Mouse (Mus musculus): ENCODE results near the gene 1700067K01Rik. TPM values are rescaled to one million over a fixed set of nuclear protein-coding genes. Genes with fewer than 3 reads are reported as not detected.

Gene 1700067K01Rik
- total and polyA plus RNA-seq, 3 experiments = 0.53 to 0.69 TPM; not detected in 1

DNA sequence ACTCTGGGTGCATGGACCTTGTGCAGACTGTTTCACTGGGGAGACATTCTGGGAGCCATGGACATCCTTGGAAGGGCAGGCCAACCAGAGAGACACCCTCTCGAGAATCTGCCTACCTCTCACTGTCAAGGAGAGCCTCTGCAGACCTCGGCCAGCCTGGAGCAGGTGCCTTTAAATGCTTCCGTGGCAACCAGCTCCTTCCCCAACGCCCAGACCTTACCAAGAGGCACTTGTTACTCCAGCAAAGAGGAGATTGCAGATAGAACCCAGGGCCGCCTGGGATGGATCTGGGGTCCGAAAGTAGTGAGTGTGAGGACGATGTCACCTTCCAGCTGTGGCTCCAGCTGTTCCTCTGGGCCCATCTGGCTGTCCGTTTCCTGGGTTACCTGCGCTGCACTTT, 23.1 kb upstream of the 1700067K01Rik start (continued):
- TF ChIP-seq RCOR1 (IDR thresholded peaks at IDR 0.05; ENCODE audit: low read depth, low read length) = no peak

- no peaks in the 10 kb centered on the region for H3K79me2 ChIP-seq (ENCODE audit: control insufficient read depth, insufficient read depth, low read length, poor library complexity)
- no peak overlapping the region for H3K9ac ChIP-seq (ENCODE audit: control insufficient read depth, low read depth, low read length, poor library complexity, severe bottlenecking)
- peaks cover 8 to 11% of the 10 kb centered on the region in 2 experiments for H3K4me1 ChIP-seq (ENCODE audit: control insufficient read depth in 1 of 2, insufficient read depth in 2 of 2, low read length in 2 of 2)
- H3K36me3 ChIP-seq (ENCODE audit: control insufficient read depth in 1 of 2, insufficient read depth in 2 of 2, low read length in 2 of 2) = peaks cover 0 to 6% of the 10 kb centered on the region in 2 experiments; a peak in 3 of 4 replicates
- DNase-seq (ENCODE audit: low read depth, low spot score) = no peak
- no peaks in the 10 kb centered on the region for H3K27me3 ChIP-seq (ENCODE audit: control insufficient read depth in 1 of 2, insufficient read depth in 2 of 2, low read length in 2 of 2)
- no peaks in the 10 kb centered on the region for H3K9me3 ChIP-seq (replicated peaks; ENCODE audit: insufficient read depth, low read length)
- H3K27ac ChIP-seq (ENCODE audit: control insufficient read depth, low read depth, low read length) = no peak overlapping the region
- TF ChIP-seq HCFC1 (IDR thresholded peaks at IDR 0.05; ENCODE audit: low read depth, low read length) (no peak), MAFK (IDR thresholded peaks at IDR 0.05; ENCODE audit: borderline replicate concordance, low read depth, low read length) (no peak), ZMIZ1 (IDR thresholded peaks at IDR 0.05; ENCODE audit: low read depth, low read length) (no peak), RCOR1 (IDR thresholded peaks at IDR 0.05; ENCODE audit: low read depth, low read length) (no peak), RAD21 (IDR thresholded peaks at IDR 0.05; ENCODE audit: low read depth, low read length) (no peak), GABPA (IDR thresholded peaks at IDR 0.05; ENCODE audit: low read depth, low read length) (no peak), NRF1 (IDR thresholded peaks at IDR 0.05; ENCODE audit: insufficient read depth, low read depth, low read length, poor library complexity, severe bottlenecking) (no peak), NELFE (IDR thresholded peaks at IDR 0.05; ENCODE audit: low read depth, low read length) (no peak)
- no peak overlapping the region for H3K4me3 ChIP-seq (ENCODE audit: control insufficient read depth in 1 of 2, insufficient read depth in 1 of 2, low read depth in 2 of 2, low read length in 2 of 2)
These were observed 21.1 kb upstream of the 1700067K01Rik start for GRCm38 (mm10) chr8:83980250-83980649.

DNA sequence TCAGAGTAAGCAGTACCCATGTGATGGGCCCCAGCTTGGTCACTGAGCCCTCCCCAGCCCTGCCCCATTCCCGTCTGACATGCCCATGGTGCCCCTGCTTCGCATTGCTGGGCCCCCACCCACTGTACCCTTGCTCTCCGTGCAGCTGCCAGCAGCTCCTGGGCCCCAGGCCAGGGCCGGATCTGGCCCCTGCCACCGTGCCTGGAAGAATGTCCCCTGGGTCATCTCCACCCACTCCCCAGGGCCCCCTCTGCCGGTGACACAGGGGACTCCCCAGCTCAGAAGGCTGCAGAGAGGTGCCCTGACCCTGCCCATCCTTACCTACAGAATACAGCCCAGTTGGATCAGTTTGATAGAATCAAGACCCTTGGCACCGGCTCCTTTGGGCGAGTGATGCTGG, 20.5 kb upstream of the 1700067K01Rik start:
- no peak for DNase-seq (ENCODE audit: low read depth, low spot score)
- H3K4me3 ChIP-seq (ENCODE audit: control insufficient read depth in 1 of 2, insufficient read depth in 1 of 2, low read depth in 2 of 2, low read length in 2 of 2) = no peak overlapping the region
- H3K27me3 ChIP-seq (ENCODE audit: control insufficient read depth in 1 of 2, insufficient read depth in 2 of 2, low read length in 2 of 2) = no peaks in the 10 kb centered on the region
- peaks cover 0 to 6% of the 10 kb centered on the region in 2 experiments; a peak in 3 of 4 replicates for H3K36me3 ChIP-seq (ENCODE audit: control insufficient read depth in 1 of 2, insufficient read depth in 2 of 2, low read length in 2 of 2)
- H3K79me2 ChIP-seq (ENCODE audit: control insufficient read depth, insufficient read depth, low read length, poor library complexity) = no peaks in the 10 kb centered on the region
- peaks cover 8 to 11% of the 10 kb centered on the region in 2 experiments for H3K4me1 ChIP-seq (ENCODE audit: control insufficient read depth in 1 of 2, insufficient read depth in 2 of 2, low read length in 2 of 2)
- TF ChIP-seq MYC (IDR thresholded peaks at IDR 0.05; ENCODE audit: low read depth, low read length) = no peak
- no peak for TF ChIP-seq ZKSCAN1 (IDR thresholded peaks at IDR 0.05; ENCODE audit: low read depth, low read length)
- no peak for TF ChIP-seq ZC3H11A (IDR thresholded peaks at IDR 0.05; ENCODE audit: low read depth, low read length)
- TF ChIP-seq TBP (IDR thresholded peaks at IDR 0.05; ENCODE audit: low read depth, low read length) = no peak
- TF ChIP-seq E2F4 (IDR thresholded peaks at IDR 0.05; ENCODE audit: borderline replicate concordance, low read depth, low read length) = no peak
- TF ChIP-seq GATA1 (IDR thresholded peaks at IDR 0.05; ENCODE audit: low read depth, low read length) = no peak
- TF ChIP-seq MAZ (IDR thresholded peaks at IDR 0.05; ENCODE audit: low read depth, low read length) = no peak
- no peak for TF ChIP-seq USF1 (IDR thresholded peaks at IDR 0.05; ENCODE audit: low read depth, low read length)
- TF ChIP-seq POLR2AphosphoS5 (IDR thresholded peaks at IDR 0.05; ENCODE audit: borderline replicate concordance, low read depth, low read length) = no peak
- no peak for TF ChIP-seq CTCF (IDR thresholded peaks at IDR 0.05 in 2 of 3, conservative IDR thresholded peaks at IDR 0.05 in 1 of 3; ENCODE audit: control insufficient read depth in 1 of 3, insufficient read depth in 1 of 3, low read depth in 2 of 3, low read length in 3 of 3, poor library complexity in 1 of 3, severe bottlenecking in 1 of 3)
- TF ChIP-seq MAX (IDR thresholded peaks at IDR 0.05; ENCODE audit: low read length) = no peak
- no peak for TF ChIP-seq GABPA (IDR thresholded peaks at IDR 0.05; ENCODE audit: low read depth, low read length)
- H3K27ac ChIP-seq (ENCODE audit: control insufficient read depth, low read depth, low read length) = no peak overlapping the region
- no peak overlapping the region for H3K9ac ChIP-seq (ENCODE audit: control insufficient read depth, low read depth, low read length, poor library complexity, severe bottlenecking)
- H3K9me3 ChIP-seq (replicated peaks; ENCODE audit: insufficient read depth, low read length) = no peaks in the 10 kb centered on the region
